Mouse (Mus musculus): ENCODE data around the gene Apc2.
"Not testable (repeated sequence)": the region's sequence is repeated elsewhere in the genome, so short reads cannot be mapped to it uniquely, and the experiment has no call there.

Apc2 gene

GRCm38 (mm10) chr10:80339941-80340750, 44.4 kb downstream of the Apc2 start:
- ATAC-seq (ENCODE audit: insufficient number of reproducible peaks, low FRiP score, low TSS enrichment): peak; percentile 54; the same call in 1 of the 2 replicates

- ATAC-seq (ENCODE audit: insufficient number of reproducible peaks, low FRiP score, low TSS enrichment): no peak
Measured at GRCm38 (mm10) chr10:80341026-80341425, 45.2 kb downstream of the Apc2 start.

- no peak for ATAC-seq (ENCODE audit: insufficient number of reproducible peaks, low FRiP score, low TSS enrichment)
Measured at GRCm38 (mm10) chr10:80341491-80342304, 45.9 kb downstream of the Apc2 start.

- no peak for ATAC-seq (ENCODE audit: insufficient number of reproducible peaks, low FRiP score, low TSS enrichment)
Measured at GRCm38 (mm10) chr10:80342305-80342748, 46.5 kb downstream of the Apc2 start.

- no peak for ATAC-seq (ENCODE audit: insufficient number of reproducible peaks, low FRiP score, low TSS enrichment)
Measured at GRCm38 (mm10) chr10:80342749-80343424, 47.1 kb downstream of the Apc2 start.

- ATAC-seq (ENCODE audit: insufficient number of reproducible peaks, low FRiP score, low TSS enrichment): no peak
Measured at GRCm38 (mm10) chr10:80343425-80343895, 47.7 kb downstream of the Apc2 start.

- ATAC-seq (ENCODE audit: insufficient number of reproducible peaks, low FRiP score, low TSS enrichment): no peak
Measured at GRCm38 (mm10) chr10:80344131-80344661, 48.4 kb downstream of the Apc2 start.

- ATAC-seq (ENCODE audit: insufficient number of reproducible peaks, low FRiP score, low TSS enrichment): no peak
Measured at GRCm38 (mm10) chr10:80345122-80345521, 49.3 kb downstream of the Apc2 start.

GRCm38 (mm10) chr10:80345929-80346328, 50.2 kb downstream of the Apc2 start:
- ATAC-seq (ENCODE audit: insufficient number of reproducible peaks, low FRiP score, low TSS enrichment): not testable (repeated sequence)

- ATAC-seq (ENCODE audit: insufficient number of reproducible peaks, low FRiP score, low TSS enrichment): no peak
Measured at GRCm38 (mm10) chr10:80347514-80347967, 51.8 kb downstream of the Apc2 start.

GRCm38 (mm10) chr10:80348244-80348781, 52.5 kb downstream of the Apc2 start, which contains the start of gene Adamtsl5:
Gene Adamtsl5 (minus strand): TSS chr10:80348412.
- 0 out of 2 replicates have a peak, but pooled peaks have one; percentile 4 for ATAC-seq (ENCODE audit: insufficient number of reproducible peaks, low FRiP score, low TSS enrichment)

- no peak for ATAC-seq (ENCODE audit: insufficient number of reproducible peaks, low FRiP score, low TSS enrichment)
Measured at GRCm38 (mm10) chr10:80348981-80349380, 53.2 kb downstream of the Apc2 start.

- ATAC-seq (ENCODE audit: insufficient number of reproducible peaks, low FRiP score, low TSS enrichment): peak; percentile 38; the same call in 1 of the 2 replicates
Measured at GRCm38 (mm10) chr10:80350292-80350691, 54.5 kb downstream of the Apc2 start.

GRCm38 (mm10) chr10:80351896-80352295, 56.1 kb downstream of the Apc2 start:
- no peak for ATAC-seq (ENCODE audit: insufficient number of reproducible peaks, low FRiP score, low TSS enrichment)

- ATAC-seq (ENCODE audit: insufficient number of reproducible peaks, low FRiP score, low TSS enrichment): no peak
Measured at GRCm38 (mm10) chr10:80352727-80353126, 57.0 kb downstream of the Apc2 start.

GRCm38 (mm10) chr10:80355431-80355830, 59.7 kb downstream of the Apc2 start:
- ATAC-seq (ENCODE audit: insufficient number of reproducible peaks, low FRiP score, low TSS enrichment): peak; percentile 57; the same call in 1 of the 2 replicates

GRCm38 (mm10) chr10:80356001-80356682, 60.4 kb downstream of the Apc2 start, which contains the start of gene Plk5:
Gene Plk5 (plus strand): TSS chr10:80356459.
- ATAC-seq (ENCODE audit: insufficient number of reproducible peaks, low FRiP score, low TSS enrichment): peak; percentile 33; the same call in 1 of the 2 replicates

- ATAC-seq (ENCODE audit: insufficient number of reproducible peaks, low FRiP score, low TSS enrichment): no peak
Measured at GRCm38 (mm10) chr10:80356737-80357136, 61.0 kb downstream of the Apc2 start.

- ATAC-seq (ENCODE audit: insufficient number of reproducible peaks, low FRiP score, low TSS enrichment): no peak
Measured at GRCm38 (mm10) chr10:80357336-80357735, 61.6 kb downstream of the Apc2 start.

Measured in cerebellum, adult (tissue).